In the genomic region with DNA sequence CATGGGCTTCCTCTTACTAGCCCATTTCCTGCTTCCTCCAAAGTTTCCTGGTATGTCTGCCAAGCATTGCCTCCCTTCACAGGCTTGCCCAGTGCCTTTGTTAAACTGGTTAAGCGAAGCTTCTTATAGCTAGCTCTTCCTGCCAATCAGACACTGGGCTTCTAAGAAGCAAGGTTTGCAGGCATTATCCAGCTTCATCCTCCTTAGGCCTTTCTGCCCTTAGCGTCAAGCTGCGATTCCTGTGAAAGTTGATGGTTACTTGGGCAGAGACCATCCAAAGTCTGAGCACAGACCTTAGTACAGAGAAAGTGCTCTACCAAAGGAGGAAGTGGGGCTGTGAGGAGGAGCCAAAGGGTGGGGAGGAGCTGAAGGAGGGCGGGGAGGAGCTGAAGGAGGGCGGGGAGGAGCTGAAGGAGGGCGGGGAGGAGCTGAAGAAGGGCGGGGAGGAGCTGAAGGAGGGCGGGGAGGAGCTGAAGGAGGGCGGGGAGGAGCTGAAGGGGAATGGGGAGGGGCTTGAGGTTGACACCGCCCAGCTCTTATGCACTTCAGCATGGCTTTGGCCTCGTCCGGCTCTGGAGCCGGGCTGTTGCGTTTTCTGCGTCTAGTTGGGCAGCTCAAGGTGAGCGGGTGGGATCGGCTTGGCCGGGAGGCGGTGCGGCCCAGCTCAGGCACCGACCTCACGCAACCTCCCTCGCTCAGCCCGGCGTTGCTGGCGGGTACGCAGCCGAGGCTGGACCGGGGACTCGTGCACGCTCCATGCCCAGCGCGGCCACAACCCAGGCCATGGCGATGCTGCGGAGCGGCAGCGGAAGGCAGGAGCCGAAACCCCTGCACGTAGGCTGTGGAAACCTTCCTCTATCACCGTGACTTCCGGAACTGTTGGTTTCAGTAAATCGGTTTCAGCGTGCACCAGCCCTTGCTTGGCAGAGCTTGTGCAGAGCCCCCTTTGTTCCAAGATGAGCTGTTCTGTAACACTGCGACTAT, we compare ENCODE assay signal across 8 mouse cellular contexts. TPM values are rescaled to one million over a fixed set of nuclear protein-coding genes. Genes with fewer than 3 reads are reported as not detected.
DNase-seq lines count a peak whose midpoint lies in the region; ATAC-seq and TF ChIP-seq lines count a peak whose summit lies in the region.

A gene (plus strand): TSS at position 519 of the 984 bp plus-strand sequence.

- H3K36me3 ChIP-seq in ES-Bruce4 (ENCODE audit: control insufficient read depth, insufficient read depth, low read length, poor library complexity, severe bottlenecking): peaks cover 3% of the 10 kb centered on the region; the same call in 1 of the 2 replicates
- peaks cover 11% of the 10 kb centered on the region; the same call in 1 of the 2 replicates for H3K36me3 ChIP-seq in forebrain, embryonic 13.5 days (ENCODE audit: poor library complexity, severe bottlenecking)

- no peak for TF ChIP-seq CTCF in ES-Bruce4 (IDR thresholded peaks at IDR 0.05; ENCODE audit: low read depth, low read length)
- no peak for TF ChIP-seq CTCF in lung, adult 2 months (IDR thresholded peaks at IDR 0.05; ENCODE audit: insufficient read depth, low read length)

- peak; percentile 96 for ATAC-seq in forebrain, embryonic 13.5 days
- peak; percentile 86 for ATAC-seq in neutrophil, adult 5-6 weeks (ENCODE audit: extremely low read depth, insufficient number of reproducible peaks, low FRiP score, poor library complexity, severe bottlenecking)

- H3K4me3 ChIP-seq in ES-Bruce4 (ENCODE audit: low read depth, low read length): peak within 1 kb of the TSS; percentile 78
- H3K4me3 ChIP-seq in forebrain, embryonic 13.5 days: peak within 1 kb of the TSS; percentile 70
- H3K4me3 ChIP-seq in lung, adult 2 months (replicated peaks; ENCODE audit: extremely low read depth, low read depth, low read length): peak within 1 kb of the TSS; percentile 89

- H3K4me1 ChIP-seq in ES-Bruce4 (ENCODE audit: control insufficient read depth, insufficient read depth, low read length): no peaks in the 10 kb centered on the region
- peaks cover 14% of the 10 kb centered on the region for H3K4me1 ChIP-seq in forebrain, embryonic 13.5 days
- no peaks in the 10 kb centered on the region for H3K4me1 ChIP-seq in lung, adult 2 months (ENCODE audit: control insufficient read depth, insufficient read depth, low read length)

- no peaks in the 10 kb centered on the region for H3K27me3 ChIP-seq in ES-Bruce4 (ENCODE audit: control insufficient read depth, insufficient read depth, low read length, poor library complexity, severe bottlenecking)
- no peaks in the 10 kb centered on the region for H3K27me3 ChIP-seq in forebrain, embryonic 13.5 days

- TF ChIP-seq POLR2A in ES-Bruce4 (IDR thresholded peaks at IDR 0.05; ENCODE audit: insufficient read depth, low read length): peak; percentile 79
- peak; percentile 92; the same call in 1 of the 2 replicates for TF ChIP-seq POLR2A in lung, adult 2 months (IDR thresholded peaks at IDR 0.05; ENCODE audit: borderline replicate concordance, extremely low read depth, low read depth, low read length)

- H3K4me2 ChIP-seq in forebrain, embryonic 13.5 days: peak within 1 kb of the TSS; percentile 70

- intact Hi-C loops in heart, postnatal 10 days (cut with DNase I): loop anchor here (5.0 to 10.0 kb wide), 3 partner anchors 134 to 698 kb away; a partner anchor contains a TSS

- DNase-seq in c-Kit-positive CD71-positive TER-119-positive erythroid progenitor cells, embryonic 14.5 days (ENCODE audit: low spot score): peak; percentile 81
- DNase-seq in heart, postnatal 10 days: peak; percentile 73 to 79
- DNase-seq in large intestine, adult 2 months (ENCODE audit: low read depth, low spot score): peak; percentile 65
- peak; percentile 75 for DNase-seq in lung, adult 2 months
- peak; percentile 57 to 65 for DNase-seq in thymus, adult 18-20 months

- peak within 1 kb of the TSS; percentile 38; the same call in 1 of the 2 replicates for H3K27ac ChIP-seq in ES-Bruce4 (ENCODE audit: insufficient read depth, low read length)
- peak within 1 kb of the TSS; percentile 86 for H3K27ac ChIP-seq in forebrain, embryonic 13.5 days

- H3K9ac ChIP-seq in ES-Bruce4 (ENCODE audit: low read depth, poor library complexity, severe bottlenecking): peak within 1 kb of the TSS; percentile 37
- H3K9ac ChIP-seq in forebrain, embryonic 13.5 days: peak within 1 kb of the TSS; percentile 85

- H3K9me3 ChIP-seq in ES-Bruce4 (replicated peaks; ENCODE audit: control insufficient read depth, insufficient read depth, low read length, poor library complexity, severe bottlenecking): no peaks in the 10 kb centered on the region
- no peaks in the 10 kb centered on the region for H3K9me3 ChIP-seq in forebrain, embryonic 13.5 days (replicated peaks)

- TF ChIP-seq EP300 in ES-Bruce4 (IDR thresholded peaks at IDR 0.05; ENCODE audit: insufficient read depth, low read depth, low read length): 0 out of 2 replicates have a peak, but pooled peaks have one; percentile 27

- WGBS in forebrain, embryonic 13.5 days: 4% methylated on average over 41 of the region's 44 CpGs
- 2% methylated on average over 38 of the region's 44 CpGs for WGBS in large intestine, adult 2 months
- 2% methylated on average over 43 of the region's 44 CpGs for WGBS in lung, adult 2 months

RNA-seq across cellular contexts. Expression of the gene that starts here (rescaled TPM):
- 35.6 and 38.5 TPM in 2 replicates for polyA plus RNA-seq in ES-Bruce4 (2011; ENCODE audit: insufficient read depth, insufficient read length, low read depth, missing spikeins)
- 54.8 and 62.9 TPM in 2 replicates for polyA plus RNA-seq in forebrain, embryonic 13.5 days (2015; fragmentation: Nextera tagmentation; extraction: Ambion mirVana)
- 10 to 100 TPM; 16.0 to 17.3 TPM for total RNA-seq in heart, postnatal 10 days (2021)
- 7.6 and 8.6 TPM in 2 replicates for polyA plus RNA-seq in large intestine, adult 2 months (2012; rRNA removed)
- polyA plus RNA-seq in lung, adult 2 months (2012; rRNA removed): 3.9 and 7.4 TPM in 2 replicates
- total RNA-seq in neutrophil, adult 5-6 weeks (2017): 12.8 and 22.2 TPM in 2 replicates

Comparison
In these comparisons a context has a peak if more than half of its experiments do, and no peak if none do; other contexts are left out.
1. Peak in every context shown above with its lines: DNase-seq, ATAC-seq, H3K4me3 ChIP-seq and H3K27ac ChIP-seq.